Mouse (Mus musculus) skeletal muscle tissue, postnatal 0 days (tissue): ENCODE results near the gene Bcas3. TPM values are rescaled to one million over a fixed set of nuclear protein-coding genes. Genes with fewer than 3 reads are reported as not detected.

Experiments
- microRNA-seq, 2 experiments: library from miRNA; unstranded; fragments of <30 nt; microRNA quantifications; one replicate each; pipeline ENCODE4; 2016
- polyA plus RNA-seq: library from polyadenylated mRNA; unstranded; fragments of >200 nt; fragmentation: Nextera tagmentation; extraction: Ambion mirVana; gene quantifications from 2 replicates; pipeline ENCODE4 v1.2.1, GENCODE M21; 2015

Bcas3 gene
- polyA plus RNA-seq, result 30.3 and 33.0 TPM in 2 replicates

GRCm38 (mm10) chr11:85352539-85353380 lies at the start of gene Bcas3:
TSS of gene Bcas3 (plus strand) at chr11:85353167.

GRCm38 (mm10) chr11:85310713-85311574 lies 42.0 kb upstream of the Bcas3 start, which contains the start of gene Ppm1d:
TSS of gene Ppm1d (plus strand) at chr11:85311244.

GRCm38 (mm10) chr11:85832231-85832924 lies 479.4 kb downstream of the Bcas3 start, which contains the start of gene Tbx2:
TSS of gene Tbx2 (plus strand) at chr11:85832551.

GRCm38 (mm10) chr11:85850233-85850632 lies 497.3 kb downstream of the Bcas3 start, which contains the start of gene Gm11444:
TSS of gene Gm11444 (minus strand) at chr11:85850333.

Small RNA genes within 50 kb of the gene (microRNA-seq; reads per million reads assigned to microRNA genes)
- 0 reads per million in 2 experiments for gene Mir5110

Other genes starting within 250 kb of the Bcas3 start
- gene Usp32, start 213.0 kb upstream of the Bcas3 start, polyA plus RNA-seq, result 1.9 and 2.2 TPM in 2 replicates
- not detected in 2 replicates for gene 1700125H20Rik, start 182.8 kb upstream of the Bcas3 start, polyA plus RNA-seq
- gene Appbp2, start 118.0 kb upstream of the Bcas3 start, polyA plus RNA-seq, result 18.8 and 19.2 TPM in 2 replicates
- gene Ppm1d, start 41.9 kb upstream of the Bcas3 start, polyA plus RNA-seq, result 8.8 and 9.3 TPM in 2 replicates